Mouse (Mus musculus) midbrain, embryonic 12.5 days (tissue): ENCODE data around the gene Olfr853. TPM values are rescaled to one million over a fixed set of nuclear protein-coding genes. Genes with fewer than 3 reads are reported as not detected.

ENCODE experiments used
- ATAC-seq: fragments of 200-750 bp; cut with Nextera tagmentation; 2 replicates; pipeline ENCODE4 v1.8.0; 2017; ENCODE audit warnings: low read depth, moderate TSS enrichment, moderate library complexity; ENCODE audit not compliant: low FRiP score
- H3K27ac ChIP-seq: fragments of 300-500 bp; sonication (generic); replicated peaks from 2 replicates; pipeline ENCODE4 v1.5.1; 2016; ENCODE audit warnings: mild to moderate bottlenecking
- H3K27me3 ChIP-seq: fragments of 300-500 bp; sonication (generic); 2 replicates; pipeline ENCODE4 v1.6.1; 2016; ENCODE audit warnings: mild to moderate bottlenecking
- H3K36me3 ChIP-seq: fragments of 300-500 bp; sonication (generic); 2 replicates; pipeline ENCODE4 v1.6.1; 2016
- H3K4me1 ChIP-seq: fragments of 300-500 bp; sonication (generic); 2 replicates; pipeline ENCODE4 v1.6.1; 2016
- H3K4me2 ChIP-seq: fragments of 300-500 bp; sonication (generic); replicated peaks from 2 replicates; pipeline ENCODE4 v1.6.1; 2016; ENCODE audit warnings: mild to moderate bottlenecking, moderate library complexity
- H3K4me3 ChIP-seq: fragments of 300-500 bp; sonication (generic); 2 replicates; pipeline ENCODE4 v1.5.1; 2016; ENCODE audit warnings: mild to moderate bottlenecking
- H3K9ac ChIP-seq: fragments of 300-500 bp; sonication (generic); replicated peaks from 2 replicates; pipeline ENCODE4 v1.6.1; 2016; ENCODE audit warnings: mild to moderate bottlenecking, moderate library complexity
- H3K9me3 ChIP-seq: fragments of 300-500 bp; sonication (generic); 2 replicates; pipeline ENCODE4 v1.6.1; 2016; ENCODE audit warnings: mild to moderate bottlenecking
- WGBS: fragments of 180-500 bp; shearing (Covaris S2); methylation state at CpG from one replicate; pipeline ENCODE4 v1.1.7; 2016; 5-methylcytosine and 5-hydroxymethylcytosine counted together
- polyA plus RNA-seq: library from polyadenylated mRNA; unstranded; fragments of >200 nt; fragmentation: Nextera tagmentation; extraction: Ambion mirVana; gene quantifications from 2 replicates; pipeline ENCODE4 v1.2.1, GENCODE M21; 2016

The Olfr853 gene
- polyA plus RNA-seq = not detected in 2 replicates

DNA sequence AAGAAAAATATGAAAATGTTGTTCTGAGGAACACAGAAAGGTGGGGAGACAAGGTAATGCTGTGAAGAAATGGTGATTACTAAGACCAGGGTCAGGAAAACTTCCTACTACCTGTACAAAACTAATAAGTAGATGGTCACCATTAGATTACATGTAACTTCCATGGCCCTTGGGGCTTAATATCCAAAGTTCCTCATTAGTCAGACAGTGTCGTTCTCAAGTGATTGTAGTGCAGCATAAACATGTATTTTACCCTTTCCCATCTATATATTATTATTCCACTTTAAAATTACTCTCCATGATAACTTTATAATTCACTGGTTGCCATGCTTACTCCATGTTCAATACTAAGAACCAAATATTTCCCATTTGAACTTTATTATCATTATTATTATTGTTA lies at the start of gene Olfr853:
Gene Olfr853 (minus strand): TSS at position 101 of the 400 bp plus-strand sequence.
- ATAC-seq = no peak
- Histone ChIP-seq H3K36me3 (no peaks in the 10 kb centered on the region), H3K4me2 (no peak within 1 kb of the TSS), H3K27me3 (no peaks in the 10 kb centered on the region), H3K4me1 (no peaks in the 10 kb centered on the region), H3K27ac (no peak within 1 kb of the TSS), H3K9me3 (peaks cover 11% of the 10 kb centered on the region), H3K9ac (no peak within 1 kb of the TSS), H3K4me3 (no peak within 1 kb of the TSS)
- 85% methylated on average over 1 of the region's 1 CpGs for WGBS

DNA sequence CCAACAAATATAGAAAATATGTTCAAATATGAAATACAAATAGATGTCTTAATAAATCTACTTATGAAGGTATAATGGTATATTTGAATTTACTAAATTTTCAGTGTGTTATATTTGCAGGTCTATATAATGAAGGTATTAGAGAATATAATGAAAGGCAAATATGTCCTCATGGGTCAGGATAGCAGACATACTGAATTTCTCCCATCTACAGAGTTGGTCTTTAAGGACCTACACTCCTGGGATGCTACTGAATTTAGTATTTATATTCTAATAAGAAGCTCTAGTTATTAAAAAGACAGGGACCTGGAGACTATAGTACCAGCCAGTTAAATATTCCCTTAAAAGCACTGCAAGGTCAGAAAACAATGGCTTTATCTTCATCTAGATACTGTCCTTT lies 41.4 kb upstream of the Olfr853 start, which contains the start of gene Olfr855:
Gene Olfr855 (plus strand): TSS at position 301 of the 400 bp plus-strand sequence.
- H3K27me3 ChIP-seq = no peaks in the 10 kb centered on the region
- no peak within 1 kb of the TSS for H3K9ac ChIP-seq
- no peak within 1 kb of the TSS for H3K27ac ChIP-seq
- H3K4me2 ChIP-seq = no peak within 1 kb of the TSS
- H3K4me1 ChIP-seq = no peaks in the 10 kb centered on the region
- H3K36me3 ChIP-seq = no peaks in the 10 kb centered on the region
- 0 out of 2 replicates have a peak, but pooled peaks cover 6% of the 10 kb centered on the region for H3K9me3 ChIP-seq
- H3K4me3 ChIP-seq = no peak within 1 kb of the TSS
- ATAC-seq = no peak

GRCm38 (mm10) chr9:19567282-19567681 lies 26.4 kb upstream of the Olfr853 start, which contains the start of gene Olfr854:
Gene Olfr854 (minus strand): TSS chr9:19567382.
- H3K27ac ChIP-seq = no peak within 1 kb of the TSS
- peaks cover 17% of the 10 kb centered on the region; the same call in 1 of the 2 replicates for H3K9me3 ChIP-seq
- 77% methylated on average over 1 of the region's 1 CpGs for WGBS
- no peaks in the 10 kb centered on the region for H3K4me1 ChIP-seq
- H3K27me3 ChIP-seq = no peaks in the 10 kb centered on the region
- no peak within 1 kb of the TSS for H3K4me2 ChIP-seq
- H3K4me3 ChIP-seq = no peak within 1 kb of the TSS
- no peaks in the 10 kb centered on the region for H3K36me3 ChIP-seq
- no peak for ATAC-seq
- H3K9ac ChIP-seq = no peak within 1 kb of the TSS

GRCm38 (mm10) chr9:19492995-19493394 lies 47.9 kb downstream of the Olfr853 start, which contains the start of gene Olfr851:
Gene Olfr851 (plus strand): TSS chr9:19493295.
- Histone ChIP-seq H3K4me2 (no peak within 1 kb of the TSS), H3K27me3 (no peaks in the 10 kb centered on the region), H3K9me3 (peaks cover 10% of the 10 kb centered on the region; the same call in 1 of the 2 replicates), H3K9ac (no peak within 1 kb of the TSS), H3K4me3 (no peak within 1 kb of the TSS), H3K27ac (no peak within 1 kb of the TSS), H3K36me3 (no peaks in the 10 kb centered on the region), H3K4me1 (no peaks in the 10 kb centered on the region)
- ATAC-seq = no peak

Other genes with a start within 250 kb of the Olfr853 start
- gene Olfr844, start 224.7 kb downstream of the Olfr853 start, polyA plus RNA-seq = not detected in 2 replicates
- not detected in 2 replicates for gene Olfr845, start 204.6 kb downstream of the Olfr853 start, polyA plus RNA-seq
- not detected in 2 replicates for gene Olfr846, start 177.1 kb downstream of the Olfr853 start, polyA plus RNA-seq
- not detected in 2 replicates for gene Olfr847, start 162.4 kb downstream of the Olfr853 start, polyA plus RNA-seq
- not detected in 2 replicates for gene Olfr849, start 100.8 kb downstream of the Olfr853 start, polyA plus RNA-seq
- not detected in 2 replicates for gene Olfr850, start 62.8 kb downstream of the Olfr853 start, polyA plus RNA-seq
- not detected in 2 replicates for gene Olfr851, start 47.8 kb downstream of the Olfr853 start, polyA plus RNA-seq
- gene Olfr854, start 26.3 kb upstream of the Olfr853 start, polyA plus RNA-seq = not detected in 2 replicates
- not detected in 2 replicates for gene Olfr855, start 41.5 kb upstream of the Olfr853 start, polyA plus RNA-seq
- gene Zfp317, start 81.0 kb upstream of the Olfr853 start, polyA plus RNA-seq = 45.9 and 47.4 TPM in 2 replicates
- gene Olfr857, start 168.4 kb upstream of the Olfr853 start, polyA plus RNA-seq = not detected in 2 replicates
- not detected in 2 replicates for gene Olfr58, start 239.2 kb upstream of the Olfr853 start, polyA plus RNA-seq